ENCODE assay signal across 20 mouse cellular contexts in the genomic region with DNA sequence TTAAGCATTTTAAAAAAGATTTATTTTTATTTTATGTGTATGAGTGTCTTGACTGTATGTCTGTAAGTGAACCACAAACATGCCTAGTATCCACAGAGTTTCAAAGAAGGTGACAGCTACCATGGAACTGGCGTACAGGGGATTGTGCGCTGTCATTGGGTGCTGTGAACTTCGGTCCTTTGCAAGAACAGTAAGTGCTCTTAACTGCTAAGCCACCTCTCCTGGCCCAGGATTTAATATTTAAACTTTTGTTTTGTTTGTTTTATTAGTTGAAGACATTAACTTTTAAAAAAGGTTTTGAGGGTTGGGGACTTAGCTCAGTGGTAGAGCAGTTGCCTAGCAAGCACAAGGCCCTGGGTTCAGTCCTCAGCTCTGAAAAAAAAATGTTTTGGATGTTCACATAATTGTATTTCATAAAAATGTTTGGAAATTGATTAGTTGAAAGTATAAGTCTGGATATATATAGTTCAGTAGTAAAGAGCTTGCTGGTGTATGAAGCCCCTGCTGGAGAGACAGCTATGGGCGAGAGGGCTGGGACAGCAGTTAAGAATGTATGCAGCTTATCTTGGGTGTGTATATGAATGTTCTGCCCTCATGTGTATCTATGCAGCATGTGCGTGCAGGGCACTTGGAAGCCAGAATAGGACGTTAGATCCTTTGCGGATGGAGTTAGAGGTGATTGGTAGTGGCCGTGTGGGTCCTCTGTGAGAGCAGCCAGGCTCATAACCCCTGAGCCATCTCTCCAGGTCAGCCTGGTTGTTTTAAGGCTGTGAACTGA. TPM values are rescaled to one million over a fixed set of nuclear protein-coding genes. Genes with fewer than 3 reads are reported as not detected.
DNase-seq lines count a peak whose midpoint lies in the region; ATAC-seq lines count a peak whose summit lies in the region.
"Had no signal": no experiment of that assay in that cellular context is flagged by ENCODE, and none has a peak within 500 bp of the region (broad histone marks: within the 10 kb centered on the region; RNA-seq: fewer than 3 reads in every experiment).

No protein-coding gene starts in this region.

- no peaks in the 10 kb centered on the region for H3K36me3 ChIP-seq in liver, embryonic 12.5 days
- H3K36me3 ChIP-seq in liver, embryonic 16.5 days (ENCODE audit: control insufficient read depth, insufficient read depth): no peaks in the 10 kb centered on the region
- H3K36me3 ChIP-seq: embryonic facial prominence, embryonic 10.5 days; forebrain, embryonic 10.5 days; forebrain, embryonic 15.5 days; heart, embryonic 15.5 days; hindbrain, embryonic 10.5 days had no signal

- H3K4me2 ChIP-seq in liver, embryonic 12.5 days: peak overlapping the region; percentile 49
- no peak overlapping the region for H3K4me2 ChIP-seq in liver, embryonic 16.5 days (ENCODE audit: low read depth, low read length)
- H3K4me2 ChIP-seq: forebrain, embryonic 15.5 days; heart, embryonic 11.5 days; heart, embryonic 15.5 days; hindbrain, embryonic 14.5 days had no signal

- peak; percentile 74 for ATAC-seq in liver, embryonic 12.5 days
- ATAC-seq in liver, embryonic 16.5 days (ENCODE audit: low read depth): peak; percentile 70
- ATAC-seq: forebrain, embryonic 15.5 days had no signal

- H3K4me1 ChIP-seq in liver, embryonic 12.5 days: peaks cover 44% of the 10 kb centered on the region
- H3K4me1 ChIP-seq in liver, embryonic 16.5 days (ENCODE audit: control insufficient read depth, low read depth, low read length): peaks cover 28% of the 10 kb centered on the region
- H3K4me1 ChIP-seq: forebrain, embryonic 15.5 days had no signal

- H3K27me3 ChIP-seq in liver, embryonic 12.5 days (replicated peaks): no peaks in the 10 kb centered on the region
- H3K27me3 ChIP-seq in liver, embryonic 16.5 days (ENCODE audit: control insufficient read depth, insufficient read depth, low read depth, low read length): no peaks in the 10 kb centered on the region
- H3K27me3 ChIP-seq: forebrain, embryonic 15.5 days; heart, embryonic 15.5 days had no signal

- no peak overlapping the region for H3K4me3 ChIP-seq in liver, embryonic 12.5 days
- H3K4me3 ChIP-seq in liver, embryonic 16.5 days (ENCODE audit: low read depth, low read length): no peak overlapping the region
- H3K4me3 ChIP-seq: embryonic facial prominence, embryonic 10.5 days; forebrain, embryonic 10.5 days; forebrain, embryonic 15.5 days; heart, adult 2 months; heart, embryonic 15.5 days; hindbrain, embryonic 10.5 days had no signal

- 45% methylated on average over 8 of the region's 8 CpGs for WGBS in liver, embryonic 12.5 days (ENCODE audit: insufficient replicate concordance)
- 48% methylated on average over 8 of the region's 8 CpGs for WGBS in liver, embryonic 16.5 days (ENCODE audit: insufficient replicate concordance)

- peak overlapping the region; percentile 48 for H3K9ac ChIP-seq in liver, embryonic 12.5 days
- no peak overlapping the region for H3K9ac ChIP-seq in liver, embryonic 16.5 days (ENCODE audit: low read depth, low read length)
- H3K9ac ChIP-seq: forebrain, embryonic 15.5 days; heart, embryonic 15.5 days; hindbrain, embryonic 14.5 days had no signal

- intact Hi-C loops in heart, postnatal 25 days (cut with DNase I): no loop called here

- H3K27ac ChIP-seq in liver, embryonic 12.5 days: peak overlapping the region; percentile 75
- no peak overlapping the region; the same call in 1 of the 2 replicates for H3K27ac ChIP-seq in liver, embryonic 16.5 days (ENCODE audit: low read length)
- H3K27ac ChIP-seq: embryonic facial prominence, embryonic 10.5 days; forebrain, embryonic 10.5 days; forebrain, embryonic 15.5 days; heart, adult 2 months; heart, embryonic 15.5 days; hindbrain, embryonic 14.5 days had no signal

- H3K9me3 ChIP-seq in liver, embryonic 12.5 days (replicated peaks): no peaks in the 10 kb centered on the region
- H3K9me3 ChIP-seq in liver, embryonic 16.5 days (replicated peaks; ENCODE audit: control insufficient read depth, low read length): no peaks in the 10 kb centered on the region
- H3K9me3 ChIP-seq: embryonic facial prominence, embryonic 10.5 days; forebrain, embryonic 10.5 days; forebrain, embryonic 15.5 days; heart, embryonic 15.5 days; hindbrain, embryonic 10.5 days had no signal

- DNase-seq in liver: peak; percentile 52
- DNase-seq in right cerebral cortex, postnatal 14 days: no peak
- no peak for DNase-seq in heart, postnatal 25 days (ENCODE audit: low spot score)
- no peak for DNase-seq in frontal cortex, postnatal 14 days (ENCODE audit: low spot score in 2 of 2)
- DNase-seq: adrenal gland, adult 2 months; adrenal gland, postnatal 25 days; cerebellum, adult 18-20 months; cerebellum, postnatal 10 days; gastrocnemius, postnatal 10 days; heart, adult 2 months; heart, postnatal 14 days had no signal

RNA-seq across cellular contexts. Expression of gene Rpl32, which starts 12.9 kb away (rescaled TPM):
- polyA plus RNA-seq in liver, embryonic 12.5 days (2016; fragmentation: Nextera tagmentation; extraction: Ambion mirVana): 1,876 and 1,897 TPM in 2 replicates
- polyA plus RNA-seq in liver, embryonic 16.5 days (2015; fragmentation: Nextera tagmentation; extraction: Ambion mirVana): 967 and 1,136 TPM in 2 replicates
- total RNA-seq in heart, postnatal 25 days (2021): 100 to 1,000 TPM; 575 to 621 TPM

RNA-seq across cellular contexts. Expression of gene Efcab12, which starts 16.8 kb away (rescaled TPM):
- 0.25 and 0.26 TPM in 2 replicates for polyA plus RNA-seq in liver, embryonic 12.5 days (2016; fragmentation: Nextera tagmentation; extraction: Ambion mirVana)
- polyA plus RNA-seq in liver, embryonic 16.5 days (2015; fragmentation: Nextera tagmentation; extraction: Ambion mirVana): 0.08 TPM in 1 of 2 replicates, not detected in the other
- total RNA-seq in heart, postnatal 25 days (2021): under 1 TPM; 0.39 to 0.49 TPM

RNA-seq across cellular contexts. Expression of gene Mbd4, which starts 31.8 kb away (rescaled TPM):
- 14.5 and 16.2 TPM in 2 replicates for polyA plus RNA-seq in liver, embryonic 12.5 days (2016; fragmentation: Nextera tagmentation; extraction: Ambion mirVana)
- polyA plus RNA-seq in liver, embryonic 16.5 days (2015; fragmentation: Nextera tagmentation; extraction: Ambion mirVana): 8.5 and 9.3 TPM in 2 replicates
- total RNA-seq in heart, postnatal 25 days (2021): 1 to 10 TPM in 1 of 2 experiments, under 1 TPM in 1; 0.95 to 1.2 TPM

RNA-seq across cellular contexts. Expression of gene Ift122, which starts 31.9 kb away (rescaled TPM):
- polyA plus RNA-seq in liver, embryonic 12.5 days (2016; fragmentation: Nextera tagmentation; extraction: Ambion mirVana): 4.8 and 5.3 TPM in 2 replicates
- 2.1 and 2.7 TPM in 2 replicates for polyA plus RNA-seq in liver, embryonic 16.5 days (2015; fragmentation: Nextera tagmentation; extraction: Ambion mirVana)
- total RNA-seq in heart, postnatal 25 days (2021): 10 to 100 TPM; 11.4 to 11.7 TPM

RNA-seq across cellular contexts. Expression of gene Cand2, which starts 47.1 kb away (rescaled TPM):
- polyA plus RNA-seq in liver, embryonic 12.5 days (2016; fragmentation: Nextera tagmentation; extraction: Ambion mirVana): 9.5 and 10.5 TPM in 2 replicates
- 2.5 and 2.8 TPM in 2 replicates for polyA plus RNA-seq in liver, embryonic 16.5 days (2015; fragmentation: Nextera tagmentation; extraction: Ambion mirVana)
- total RNA-seq in heart, postnatal 25 days (2021): 10 to 100 TPM; 72.5 to 74.4 TPM
